Mouse (Mus musculus) layer of hippocampus, postnatal 10 days (tissue): ENCODE measurements at regions not wholly inside any gene's neighbourhood (a gene's known extent, or its start where the extent isn't known, plus 50 kb on each side); places are given as distances from the start of the nearest gene placed in this dataset.
A peak's percentile ranks its signal among the peaks of the same experiment; 100 is the strongest.

Experiments used
- DNase-seq, 2 experiments: peaks; one replicate each; pipeline ENCODE4 v3.0.0; 2021; ENCODE audit warnings: low spot score in 2 of 2

DNA sequence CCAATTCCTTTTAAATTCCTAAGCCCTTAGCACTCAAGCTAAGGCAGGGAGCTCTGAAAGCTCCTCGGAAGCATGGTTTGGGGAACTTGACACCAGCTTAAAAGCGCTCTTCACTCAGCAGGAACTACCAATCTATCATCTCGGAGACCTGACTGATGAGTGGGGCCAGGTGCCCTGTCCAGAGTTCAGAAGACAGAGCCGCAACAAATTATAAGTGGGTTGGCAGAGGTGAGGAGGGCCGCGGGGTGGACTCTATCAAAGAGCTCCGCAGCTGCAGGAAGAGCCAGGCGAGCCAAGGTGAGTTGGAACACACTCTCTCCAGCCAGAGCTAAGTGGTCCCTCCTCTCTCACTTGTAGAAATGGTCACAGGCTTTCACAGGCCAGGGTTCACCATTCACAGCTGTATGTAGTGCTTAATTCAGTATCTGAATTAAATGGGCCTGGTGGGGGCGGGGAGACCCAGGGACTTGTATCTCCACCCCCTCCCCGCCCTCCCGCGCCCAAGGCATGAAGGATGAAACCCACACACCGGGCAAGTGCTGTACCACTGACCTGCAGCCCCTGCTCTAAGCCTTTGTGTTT, 180.8 kb downstream of the Stim2 start:
- DNase-seq, result no peak

- DNase-seq, result peak in 1 of 2 experiments; percentile 26
Observed at GRCm38 (mm10) chr5:54180192-54180611, 181.9 kb downstream of the Stim2 start.

- DNase-seq, result no peak
Observed at GRCm38 (mm10) chr5:54180640-54181326, 182.5 kb downstream of the Stim2 start.

GRCm38 (mm10) chr5:54181327-54181863, 183.1 kb downstream of the Stim2 start:
- DNase-seq, result peak in 1 of 2 experiments; percentile 20

DNA sequence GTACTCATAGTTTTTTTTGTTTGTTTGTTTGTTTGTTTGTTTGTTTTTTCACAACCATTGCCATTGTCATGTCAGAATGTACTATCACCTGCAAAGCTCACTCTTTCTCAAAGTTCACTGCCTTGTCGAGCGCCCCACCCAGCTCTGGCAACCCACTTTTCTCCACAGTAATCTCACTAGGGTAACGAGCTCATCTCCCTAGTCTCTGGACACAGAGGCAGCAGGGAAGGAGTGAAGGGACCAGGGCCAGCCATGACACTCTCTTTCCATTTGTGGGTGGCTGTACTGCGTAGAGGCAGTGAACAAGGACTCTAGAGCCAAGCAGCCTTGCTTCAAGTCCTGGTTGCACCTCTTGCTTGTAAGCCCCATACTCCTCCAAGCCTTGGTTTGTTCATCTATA, 184.5 kb downstream of the Stim2 start:
- DNase-seq, result no peak

DNA sequence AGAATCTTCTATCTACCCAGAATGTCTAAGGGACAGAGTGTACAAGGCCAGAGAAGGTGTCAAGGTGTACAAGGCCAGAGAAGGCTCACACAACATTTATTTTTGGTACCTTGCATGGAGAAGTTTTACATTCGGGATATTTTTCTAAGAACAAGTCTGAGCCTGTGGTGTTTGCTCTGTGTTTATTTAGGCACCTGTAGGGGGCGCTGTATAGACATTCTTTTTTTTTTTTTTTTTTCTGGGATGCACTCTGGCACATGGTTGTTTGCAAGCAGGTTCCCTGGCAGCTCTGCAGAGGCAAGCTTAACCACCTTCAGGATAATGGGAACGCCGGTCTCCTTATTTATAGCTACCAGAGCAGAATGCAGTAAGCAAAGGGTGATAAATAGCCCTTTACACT, 187.4 kb downstream of the Stim2 start:
- DNase-seq, result no peak

DNA sequence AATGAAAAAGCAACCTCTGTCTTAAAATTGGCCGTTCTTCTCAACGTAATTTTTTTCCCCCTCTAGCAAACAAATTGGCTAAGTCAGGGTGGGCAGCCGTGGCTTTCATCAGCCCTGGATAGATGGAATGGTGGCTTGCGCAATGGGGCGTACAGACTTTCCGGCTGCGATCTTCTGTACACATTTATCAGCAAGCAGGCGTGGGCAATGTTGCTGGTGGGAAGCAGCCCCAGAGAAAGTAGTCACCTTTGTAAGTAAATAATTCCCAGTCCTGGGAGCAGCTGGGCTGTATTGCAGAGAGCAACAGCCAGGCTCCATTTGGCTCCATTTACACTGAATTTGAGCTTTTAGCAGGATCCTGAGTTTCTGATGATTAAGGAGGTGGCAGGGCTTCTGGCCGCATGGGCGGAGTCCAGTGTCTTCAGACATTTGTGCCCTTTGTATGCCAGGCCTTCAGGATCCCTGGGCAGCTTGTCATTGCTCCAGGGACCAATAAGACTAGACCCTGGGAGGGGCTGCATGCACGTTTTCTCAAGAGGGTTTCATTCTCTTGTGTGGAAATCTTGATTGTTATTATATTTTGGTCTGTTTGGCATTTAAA, 187.9 kb downstream of the Stim2 start:
- DNase-seq, result no peak

- DNase-seq, result no peak
Observed at GRCm38 (mm10) chr5:54191688-54192087, 193.4 kb downstream of the Stim2 start.

DNA sequence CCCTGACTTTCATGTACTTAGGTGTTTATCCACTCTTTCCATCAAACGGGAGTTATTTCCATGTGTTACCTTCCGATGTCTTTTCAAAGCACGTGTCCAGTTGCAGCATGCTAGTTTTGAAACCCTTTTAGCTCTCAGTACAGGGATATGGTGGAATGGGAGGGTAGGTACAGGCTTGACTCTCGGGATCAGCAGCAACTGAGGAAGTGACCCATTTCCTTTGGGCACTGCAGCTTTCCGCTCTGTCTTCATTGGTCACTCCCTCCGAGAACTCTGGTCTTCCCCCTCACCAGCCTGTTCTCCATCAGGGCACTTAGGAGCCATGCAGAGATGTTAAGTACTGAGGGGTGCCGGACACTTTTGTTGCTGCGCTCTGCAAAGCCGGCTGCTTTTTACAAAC, 196.5 kb downstream of the Stim2 start:
- no peak for DNase-seq

DNA sequence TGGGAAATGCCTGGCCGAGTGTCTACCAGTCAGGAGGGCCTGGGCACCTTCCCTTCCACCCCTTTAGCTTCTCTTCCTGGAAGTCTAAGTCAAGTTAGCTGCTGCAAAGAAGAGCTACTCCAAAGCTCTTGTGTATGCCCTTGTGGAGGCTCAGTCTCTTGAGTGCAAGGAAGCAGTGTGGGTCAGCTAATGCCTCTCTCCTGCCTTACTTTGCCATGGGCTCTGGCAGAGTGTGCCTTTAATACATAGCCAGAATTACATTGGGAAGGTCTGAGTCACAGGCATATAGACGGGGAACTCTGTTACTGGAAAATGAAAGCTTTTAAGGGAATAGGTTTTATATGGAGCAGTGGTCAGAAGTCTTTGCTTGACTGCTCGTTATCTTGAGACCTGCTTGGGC, 201.7 kb downstream of the Stim2 start:
- no peak for DNase-seq

- DNase-seq, result no peak
Observed at GRCm38 (mm10) chr5:54200587-54200986, 202.3 kb downstream of the Stim2 start.

DNA sequence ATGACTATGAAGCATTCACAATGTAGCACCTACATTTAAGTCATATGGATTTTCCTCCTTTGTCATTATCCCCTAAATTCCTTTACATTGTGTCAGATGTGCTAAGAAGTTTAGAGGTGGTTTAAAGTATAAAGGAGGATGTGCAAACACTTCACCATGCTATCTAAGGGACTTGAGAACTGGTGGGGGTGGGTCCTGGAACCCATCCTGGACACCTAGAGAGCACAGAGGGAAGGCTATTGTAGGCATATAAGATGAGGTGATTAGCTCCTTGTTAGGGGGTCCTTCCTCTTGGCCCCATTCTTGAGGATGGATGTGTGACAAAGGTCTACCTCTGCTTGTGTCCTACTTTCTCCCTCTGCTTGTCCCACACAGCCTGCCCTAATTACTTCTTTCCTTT, 213.2 kb downstream of the Stim2 start:
- no peak for DNase-seq

GRCm38 (mm10) chr5:54212038-54212589, 213.8 kb downstream of the Stim2 start:
- DNase-seq, result no peak

DNA sequence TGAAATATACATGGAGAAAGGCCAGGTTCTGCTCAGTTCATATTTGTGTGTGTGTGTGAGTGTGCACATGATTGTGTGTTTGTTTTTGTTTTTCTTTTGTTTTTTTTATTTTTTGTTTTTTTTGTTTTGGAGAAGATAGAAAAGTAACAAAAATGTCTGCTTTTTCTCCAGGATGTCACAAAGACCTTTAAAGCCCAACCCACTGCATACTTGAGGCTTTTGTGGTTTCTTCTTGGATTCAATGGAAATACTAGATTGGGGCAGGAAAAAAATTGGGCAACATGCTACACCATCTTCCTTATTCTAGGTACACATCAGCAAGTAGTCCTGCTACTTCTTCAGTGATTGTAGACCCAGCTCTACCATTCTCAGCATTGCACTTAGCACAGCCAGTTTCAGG, 226.7 kb downstream of the Stim2 start:
- no peak for DNase-seq

DNA sequence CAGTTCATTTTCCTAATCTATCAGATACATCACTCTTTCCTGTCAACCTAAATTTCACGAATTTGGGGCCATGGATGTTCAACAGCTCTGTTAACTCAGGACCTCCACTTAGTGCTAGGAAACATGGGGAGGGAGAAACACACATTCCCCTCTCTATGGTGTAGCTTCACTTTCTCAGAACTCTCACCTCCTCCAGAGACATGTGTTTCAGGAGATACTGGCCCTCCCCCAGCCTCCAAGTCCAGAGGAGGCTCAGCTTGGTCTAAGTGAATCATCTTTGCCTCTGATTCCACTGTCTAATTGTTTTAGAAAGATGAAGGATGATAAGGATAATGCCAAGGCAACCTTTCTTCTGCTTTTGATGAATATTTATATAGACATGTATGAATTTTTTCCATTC, 236.3 kb downstream of the Stim2 start:
- no peak for DNase-seq

DNA sequence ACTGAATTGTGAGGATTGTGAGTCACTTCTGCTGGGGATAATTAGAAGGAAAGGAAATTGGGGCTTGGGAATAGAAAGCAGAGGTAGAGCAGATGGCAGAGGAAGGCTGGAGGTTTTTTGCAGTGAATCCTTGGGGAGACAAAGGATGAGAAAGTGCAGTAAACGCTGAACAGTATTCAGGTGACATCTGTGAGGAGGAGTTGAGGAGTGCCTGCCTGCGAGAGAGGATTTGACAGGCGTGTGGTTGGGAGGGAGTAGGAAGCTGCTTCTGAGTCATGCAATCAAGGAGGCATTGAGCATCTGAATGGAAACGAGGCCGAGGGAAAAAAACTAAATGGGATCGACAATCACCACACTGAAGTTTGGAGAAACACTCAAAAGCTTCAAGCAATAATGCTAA, 236.9 kb downstream of the Stim2 start:
- no peak for DNase-seq

DNA sequence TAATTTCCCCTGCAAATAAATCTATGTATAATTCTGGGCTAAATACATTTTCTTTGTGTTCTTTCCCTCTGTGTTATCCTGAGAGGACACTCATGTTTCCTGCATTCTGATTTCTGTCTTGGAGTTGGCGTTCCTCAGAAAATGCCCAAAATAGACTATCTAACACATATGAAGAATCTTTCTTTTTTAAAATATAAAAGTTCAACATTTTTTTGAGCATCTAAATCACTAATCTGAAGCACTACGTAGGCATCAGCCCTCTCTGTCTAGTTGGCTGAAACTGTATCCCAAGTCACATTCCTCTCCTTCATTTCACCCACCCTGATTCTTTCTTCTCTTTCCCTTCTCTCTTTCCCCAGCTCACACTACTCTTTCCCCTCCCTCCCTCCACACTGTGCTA, 238.9 kb downstream of the Stim2 start:
- no peak for DNase-seq

- no peak for DNase-seq
Observed at GRCm38 (mm10) chr5:54238646-54239167, 240.4 kb downstream of the Stim2 start.

GRCm38 (mm10) chr5:54239586-54239985, 241.3 kb downstream of the Stim2 start:
- no peak for DNase-seq

GRCm38 (mm10) chr5:54241169-54241917, 243.0 kb downstream of the Stim2 start:
- DNase-seq, result no peak

DNA sequence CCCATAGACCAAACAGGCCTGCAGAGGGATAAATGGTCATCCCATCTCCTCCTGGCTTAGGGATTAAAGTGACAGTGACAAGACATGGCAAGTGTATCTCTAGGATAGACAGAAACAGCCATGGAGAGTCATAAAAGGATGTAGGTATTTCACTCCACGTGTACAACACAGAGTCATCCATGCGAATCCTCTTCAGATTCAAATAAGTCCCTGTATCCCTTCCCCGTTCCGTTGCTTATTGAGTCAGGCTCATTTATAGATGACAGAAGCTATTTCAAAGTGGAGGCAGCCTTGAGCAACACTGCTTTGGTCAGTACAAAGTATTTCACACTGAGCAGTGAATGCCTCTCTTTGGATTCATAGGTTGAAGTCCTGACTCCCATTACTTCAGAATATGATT, 243.8 kb downstream of the Stim2 start:
- no peak for DNase-seq
